Mouse (Mus musculus) lung, adult 2 months (tissue): ENCODE measurements around the gene Cebpg. TPM values are rescaled to one million over a fixed set of nuclear protein-coding genes. Genes with fewer than 3 reads are reported as not detected.
A peak's percentile ranks its signal among the peaks of the same experiment; 100 is the strongest.

Source experiments
- DNase-seq: peaks from one replicate; pipeline ENCODE4 v3.0.0; 2022
- H3K4me1 ChIP-seq: fragments of 200-500 bp; 2 replicates; pipeline ENCODE4 v1.6.1; 2011; ENCODE audit warnings: low read length; ENCODE audit not compliant: control insufficient read depth, insufficient read depth
- H3K4me3 ChIP-seq: fragments of 200-500 bp; replicated peaks from 2 replicates; pipeline ENCODE3; 2011; ENCODE audit warnings: low read depth, mild to moderate bottlenecking, control low read depth, low read length; ENCODE audit errors: extremely low read depth
- CTCF ChIP-seq: fragments of 200-500 bp; IDR thresholded peaks from 2 replicates; pipeline ENCODE4 v1.5.1; 2011; ENCODE audit warnings: mild to moderate bottlenecking, low read length, control low read depth; ENCODE audit not compliant: insufficient read depth
- POLR2A ChIP-seq: fragments of 200-500 bp; IDR thresholded peaks from 2 replicates; pipeline ENCODE4 v1.6.1; 2011; ENCODE audit warnings: low read depth, mild to moderate bottlenecking, control low read depth, low read length, borderline replicate concordance; ENCODE audit errors: extremely low read depth
- WGBS: fragments of 180-500 bp; shearing (Covaris S2); methylation state at CpG from one replicate; pipeline ENCODE4 v1.1.7; 2018; 5-methylcytosine and 5-hydroxymethylcytosine counted together
- polyA plus RNA-seq: library from polyadenylated mRNA; depleted of rRNA; stranded (reverse); fragments of >200 nt; gene quantifications from 2 replicates; pipeline ENCODE4 v1.2.3, GENCODE M21; 2012; rRNA removed

The Cebpg gene
- polyA plus RNA-seq, 1 experiment: 13.5 TPM

- H3K4me3 ChIP-seq: no peak overlapping the region
- 77% methylated on average over 2 of the region's 2 CpGs for WGBS
- no peak for TF ChIP-seq POLR2A
- no peak for TF ChIP-seq CTCF
- no peak for DNase-seq
- H3K4me1 ChIP-seq: no peaks in the 10 kb centered on the region
Measured at GRCm38 (mm10) chr7:35015252-35015651, 41.1 kb downstream of the Cebpg start.

- Histone ChIP-seq H3K4me1 (no peaks in the 10 kb centered on the region), H3K4me3 (no peak overlapping the region)
- TF ChIP-seq POLR2A: no peak
- TF ChIP-seq CTCF: no peak
- no peak for DNase-seq
- 86% methylated on average over 9 of the region's 9 CpGs for WGBS
Measured at GRCm38 (mm10) chr7:35013228-35013627, 43.1 kb downstream of the Cebpg start.

GRCm38 (mm10) chr7:35006661-35007060, 49.7 kb downstream of the Cebpg start:
- WGBS: 92% methylated on average over 7 of the region's 7 CpGs

GRCm38 (mm10) chr7:35003171-35003737, 53.1 kb downstream of the Cebpg start:
- no peak for DNase-seq
- no peak overlapping the region for H3K4me3 ChIP-seq
- 75% methylated on average over 7 of the region's 7 CpGs for WGBS
- no peaks in the 10 kb centered on the region for H3K4me1 ChIP-seq
- TF ChIP-seq CTCF (no peak), POLR2A (no peak)

More at GRCm38 (mm10) chr7:35006661-35007060, 49.7 kb downstream of the Cebpg start:
- DNase-seq: no peak
- Histone ChIP-seq H3K4me3 (no peak overlapping the region), H3K4me1 (no peaks in the 10 kb centered on the region)
- TF ChIP-seq POLR2A (no peak), CTCF (no peak)

GRCm38 (mm10) chr7:35000839-35001238, 55.5 kb downstream of the Cebpg start:
- peak; percentile 41 for DNase-seq
- H3K4me1 ChIP-seq: no peaks in the 10 kb centered on the region
- TF ChIP-seq CTCF (peak; percentile 84), POLR2A (no peak)
- H3K4me3 ChIP-seq: no peak overlapping the region
- WGBS: 44% methylated on average over 6 of the region's 6 CpGs

Other genes with a start within 250 kb of the Cebpg start
- 5.3 and 14.2 TPM in 2 replicates for gene Chst8, start 243.9 kb downstream of the Cebpg start, polyA plus RNA-seq
- 53.3 and 61.5 TPM in 2 replicates for gene Pepd, start 144.2 kb downstream of the Cebpg start, polyA plus RNA-seq
- 148 and 282 TPM in 2 replicates for gene Cebpa, start 62.7 kb upstream of the Cebpg start, polyA plus RNA-seq
- 81.4 and 82.4 TPM in 2 replicates for gene Slc7a10, start 129.8 kb upstream of the Cebpg start, polyA plus RNA-seq
- 10.1 and 12.3 TPM in 2 replicates for gene Lrp3, start 158.9 kb upstream of the Cebpg start, polyA plus RNA-seq